Mouse (Mus musculus) cerebellum, adult 9-11 months (tissue): Measurements from ENCODE around the gene Pfkfb2.

Source experiments
- DNase-seq: peaks from one replicate; pipeline ENCODE4 v3.0.0; 2022

The Pfkfb2 gene

GRCm38 (mm10) chr1:130729153-130729552, at the start of gene Pfkfb2:
Gene Pfkfb2 (minus strand): TSS chr1:130729253.
- DNase-seq: no peak

- DNase-seq: no peak
Observed at GRCm38 (mm10) chr1:130776645-130777044, 47.6 kb upstream of the Pfkfb2 start.

- DNase-seq: no peak
Observed at GRCm38 (mm10) chr1:130775691-130776331, 46.8 kb upstream of the Pfkfb2 start.

- no peak for DNase-seq
Observed at GRCm38 (mm10) chr1:130775234-130775633, 46.2 kb upstream of the Pfkfb2 start.

- no peak for DNase-seq
Observed at GRCm38 (mm10) chr1:130770981-130771494, 42.0 kb upstream of the Pfkfb2 start.

- DNase-seq: no peak
Observed at GRCm38 (mm10) chr1:130770487-130770886, 41.4 kb upstream of the Pfkfb2 start.

- DNase-seq: no peak
Observed at GRCm38 (mm10) chr1:130769925-130770324, 40.9 kb upstream of the Pfkfb2 start.

- DNase-seq: no peak
Observed at GRCm38 (mm10) chr1:130767066-130767465, 38.0 kb upstream of the Pfkfb2 start.

- DNase-seq: no peak
Observed at GRCm38 (mm10) chr1:130764027-130764461, 35.0 kb upstream of the Pfkfb2 start.

GRCm38 (mm10) chr1:130762045-130762760, 33.1 kb upstream of the Pfkfb2 start:
- DNase-seq: no peak

- no peak for DNase-seq
Observed at GRCm38 (mm10) chr1:130761597-130761996, 32.5 kb upstream of the Pfkfb2 start.

GRCm38 (mm10) chr1:130759689-130760088, 30.6 kb upstream of the Pfkfb2 start:
- no peak for DNase-seq

- no peak for DNase-seq
Observed at GRCm38 (mm10) chr1:130746819-130747218, 17.8 kb upstream of the Pfkfb2 start.

GRCm38 (mm10) chr1:130745591-130745990, 16.5 kb upstream of the Pfkfb2 start:
- DNase-seq: no peak

GRCm38 (mm10) chr1:130744961-130745360, 15.9 kb upstream of the Pfkfb2 start:
- no peak for DNase-seq

GRCm38 (mm10) chr1:130744217-130744616, 15.2 kb upstream of the Pfkfb2 start:
- DNase-seq: no peak

GRCm38 (mm10) chr1:130743775-130744174, 14.7 kb upstream of the Pfkfb2 start:
- DNase-seq: no peak

GRCm38 (mm10) chr1:130742201-130742600, 13.1 kb upstream of the Pfkfb2 start:
- DNase-seq: no peak

GRCm38 (mm10) chr1:130740781-130741720, 12.0 kb upstream of the Pfkfb2 start:
- no peak for DNase-seq

GRCm38 (mm10) chr1:130740227-130740648, 11.2 kb upstream of the Pfkfb2 start:
- peak; percentile 54 for DNase-seq

GRCm38 (mm10) chr1:130739636-130740035, 10.6 kb upstream of the Pfkfb2 start:
- no peak for DNase-seq

- DNase-seq: no peak
Observed at GRCm38 (mm10) chr1:130738551-130739106, 9.6 kb upstream of the Pfkfb2 start.

- no peak for DNase-seq
Observed at GRCm38 (mm10) chr1:130737916-130738315, 8.9 kb upstream of the Pfkfb2 start.
